In genomic region chr16:28879636-28880306, GRCm38 (mm10) we compare ENCODE assay signal across 17 mouse cellular contexts. TPM values are rescaled to one million over a fixed set of nuclear protein-coding genes. Genes with fewer than 3 reads are reported as not detected.
DNase-seq lines count a peak whose midpoint lies in the region; ATAC-seq and TF ChIP-seq lines count a peak whose summit lies in the region.
"Had no signal": no experiment of that assay in that cellular context is flagged by ENCODE, and none has a peak within 500 bp of the region (broad histone marks: within the 10 kb centered on the region; RNA-seq: fewer than 3 reads in every experiment).

No protein-coding gene starts in this region.

- WGBS in neural tube, embryonic 12.5 days, result 79% methylated on average over 12 of the region's 12 CpGs
- WGBS in intestine, postnatal 0 days, result 37% methylated on average over 12 of the region's 12 CpGs
- 61% methylated on average over 12 of the region's 12 CpGs for WGBS in stomach, embryonic 16.5 days

- H3K27ac ChIP-seq in neural tube, embryonic 12.5 days, result no peak overlapping the region
- peak overlapping the region; percentile 47 for H3K27ac ChIP-seq in intestine, postnatal 0 days (ENCODE audit: low read depth, low read length)
- H3K27ac ChIP-seq in stomach, embryonic 16.5 days (ENCODE audit: low read length), result peak overlapping the region; percentile 71
- H3K27ac ChIP-seq: embryonic facial prominence, embryonic 10.5 days; forebrain, embryonic 13.5 days; heart, adult 2 months; heart, embryonic 15.5 days; hindbrain, embryonic 15.5 days had no signal

- no peak for TF ChIP-seq CTCF in E14TG2a.4 (conservative IDR thresholded peaks at IDR 0.05; ENCODE audit: low read length)
- no peak for TF ChIP-seq CTCF in intestine, postnatal 0 days (IDR thresholded peaks at IDR 0.05; ENCODE audit: low read depth)

- H3K9me3 ChIP-seq in neural tube, embryonic 12.5 days, result no peaks in the 10 kb centered on the region
- H3K9me3 ChIP-seq in E14TG2a.4 (ENCODE audit: low read length), result no peaks in the 10 kb centered on the region
- no peaks in the 10 kb centered on the region for H3K9me3 ChIP-seq in intestine, postnatal 0 days (ENCODE audit: control insufficient read depth)
- H3K9me3 ChIP-seq in stomach, embryonic 16.5 days (replicated peaks; ENCODE audit: control insufficient read depth, low read length), result no peaks in the 10 kb centered on the region
- H3K9me3 ChIP-seq: embryonic facial prominence, embryonic 10.5 days; forebrain, embryonic 13.5 days; heart, embryonic 15.5 days; hindbrain, embryonic 15.5 days had no signal

- H3K4me3 ChIP-seq in neural tube, embryonic 12.5 days, result no peak overlapping the region
- H3K4me3 ChIP-seq in E14TG2a.4 (replicated peaks; ENCODE audit: low read length), result 0 out of 2 replicates have a peak overlapping the region, but pooled peaks have one; percentile 23
- no peak overlapping the region for H3K4me3 ChIP-seq in intestine, postnatal 0 days (ENCODE audit: low read depth, low read length)
- no peak overlapping the region for H3K4me3 ChIP-seq in stomach, embryonic 16.5 days (replicated peaks; ENCODE audit: low read length)
- H3K4me3 ChIP-seq: embryonic facial prominence, embryonic 10.5 days; forebrain, embryonic 13.5 days; heart, adult 2 months; heart, embryonic 15.5 days; hindbrain, embryonic 15.5 days had no signal

- H3K4me2 ChIP-seq in neural tube, embryonic 12.5 days (replicated peaks), result peak overlapping the region; percentile 35; the same call in 1 of the 2 replicates
- peak overlapping the region; percentile 47 for H3K4me2 ChIP-seq in intestine, postnatal 0 days (replicated peaks; ENCODE audit: low read depth)
- H3K4me2 ChIP-seq in stomach, embryonic 16.5 days (ENCODE audit: low read depth, low read length), result no peak overlapping the region
- H3K4me2 ChIP-seq: forebrain, embryonic 13.5 days had no signal

- no peak for DNase-seq in neural tube, embryonic 10.5 days (ENCODE audit: extremely low spot score, low spot score)
- DNase-seq in heart, postnatal 4 days, result no peak
- no peak for DNase-seq in gastrocnemius, postnatal 10 days
- DNase-seq: B cell, adult 2 months; cerebellum, adult 2 months; heart, adult 2 months had no signal

- H3K9ac ChIP-seq in neural tube, embryonic 12.5 days, result no peak overlapping the region
- H3K9ac ChIP-seq in intestine, postnatal 0 days (ENCODE audit: low read depth, low read length), result no peak overlapping the region
- no peak overlapping the region for H3K9ac ChIP-seq in stomach, embryonic 16.5 days (ENCODE audit: low read length)
- H3K9ac ChIP-seq: forebrain, embryonic 13.5 days; heart, embryonic 15.5 days; hindbrain, embryonic 15.5 days had no signal

- peaks cover 44% of the 10 kb centered on the region for H3K4me1 ChIP-seq in neural tube, embryonic 12.5 days
- peaks cover 93% of the 10 kb centered on the region for H3K4me1 ChIP-seq in E14TG2a.4 (replicated peaks; ENCODE audit: low read depth, low read length)
- peaks cover 12% of the 10 kb centered on the region; the same call in 1 of the 2 replicates for H3K4me1 ChIP-seq in intestine, postnatal 0 days (replicated peaks; ENCODE audit: control insufficient read depth, insufficient read depth, low read length)
- peaks cover 37% of the 10 kb centered on the region for H3K4me1 ChIP-seq in stomach, embryonic 16.5 days (ENCODE audit: control insufficient read depth, insufficient read depth, low read length)

- H3K36me3 ChIP-seq in neural tube, embryonic 12.5 days, result no peaks in the 10 kb centered on the region
- H3K36me3 ChIP-seq in E14TG2a.4 (ENCODE audit: insufficient read depth, low read length), result no peaks in the 10 kb centered on the region; the same call in 1 of the 2 replicates
- H3K36me3 ChIP-seq in intestine, postnatal 0 days (ENCODE audit: control insufficient read depth, insufficient read depth), result no peaks in the 10 kb centered on the region
- no peaks in the 10 kb centered on the region for H3K36me3 ChIP-seq in stomach, embryonic 16.5 days (ENCODE audit: control insufficient read depth, insufficient read depth, low read length)
- H3K36me3 ChIP-seq: embryonic facial prominence, embryonic 10.5 days; heart, embryonic 15.5 days; hindbrain, embryonic 15.5 days had no signal

- H3K27me3 ChIP-seq in neural tube, embryonic 12.5 days (replicated peaks), result no peaks in the 10 kb centered on the region; the same call in 1 of the 2 replicates
- H3K27me3 ChIP-seq in E14TG2a.4 (ENCODE audit: insufficient read depth, low read length), result no peaks in the 10 kb centered on the region
- H3K27me3 ChIP-seq in intestine, postnatal 0 days (replicated peaks; ENCODE audit: control insufficient read depth, insufficient read depth, low read length), result no peaks in the 10 kb centered on the region
- H3K27me3 ChIP-seq in stomach, embryonic 16.5 days (ENCODE audit: control insufficient read depth, insufficient read depth, low read length), result no peaks in the 10 kb centered on the region
- H3K27me3 ChIP-seq: forebrain, embryonic 13.5 days; heart, embryonic 15.5 days; hindbrain, embryonic 15.5 days had no signal

- no peak for ATAC-seq in neural tube, embryonic 12.5 days (ENCODE audit: low FRiP score, low read depth)
- peak; percentile 91 for ATAC-seq in intestine, postnatal 0 days
- ATAC-seq in stomach, embryonic 16.5 days (ENCODE audit: insufficient read depth, low FRiP score), result peak; percentile 63
- no peak for ATAC-seq in cerebellum, adult (ENCODE audit: insufficient number of reproducible peaks, low FRiP score, low TSS enrichment)
- ATAC-seq: CD4-positive, CD25-positive, alpha-beta regulatory T cell, adult 4 months had no signal

RNA-seq across cellular contexts. Expression of gene Mb21d2, which starts 49.7 kb away (rescaled TPM):
- polyA plus RNA-seq in neural tube, embryonic 12.5 days (2016; fragmentation: Nextera tagmentation; extraction: Ambion mirVana), result 13.5 and 13.6 TPM in 2 replicates
- polyA plus RNA-seq in intestine, postnatal 0 days (2015; fragmentation: Nextera tagmentation; extraction: Ambion mirVana), result 6.6 and 6.8 TPM in 2 replicates
- polyA plus RNA-seq in stomach, embryonic 16.5 days (2015; fragmentation: Nextera tagmentation; extraction: Ambion mirVana), result 6.3 and 6.5 TPM in 2 replicates
- 10 to 100 TPM; 10.2 to 10.7 TPM for total RNA-seq in heart, postnatal 4 days (2021)
- total RNA-seq in gastrocnemius, postnatal 10 days (2021), result 1 to 10 TPM; 8.3 to 9.1 TPM
- total RNA-seq: MEL had no signal
- polyA plus RNA-seq: CD4-positive, CD25-positive, alpha-beta regulatory T cell, adult 4 months had no signal

Comparison
In these comparisons a context has a peak if more than half of its experiments do, and no peak if none do; other contexts are left out.
1. ATAC-seq: peak in intestine, postnatal 0 days (single experiment) and stomach, embryonic 16.5 days (single experiment); none in neural tube, embryonic 12.5 days (single experiment) and cerebellum, adult (single experiment).